Mouse (Mus musculus): ENCODE data around the gene Ankzf1. TPM values are rescaled to one million over a fixed set of nuclear protein-coding genes. Genes with fewer than 3 reads are reported as not detected.

The Ankzf1 gene
- polyA plus RNA-seq, 1 experiment from 2014 or later: 24.7 TPM

DNA sequence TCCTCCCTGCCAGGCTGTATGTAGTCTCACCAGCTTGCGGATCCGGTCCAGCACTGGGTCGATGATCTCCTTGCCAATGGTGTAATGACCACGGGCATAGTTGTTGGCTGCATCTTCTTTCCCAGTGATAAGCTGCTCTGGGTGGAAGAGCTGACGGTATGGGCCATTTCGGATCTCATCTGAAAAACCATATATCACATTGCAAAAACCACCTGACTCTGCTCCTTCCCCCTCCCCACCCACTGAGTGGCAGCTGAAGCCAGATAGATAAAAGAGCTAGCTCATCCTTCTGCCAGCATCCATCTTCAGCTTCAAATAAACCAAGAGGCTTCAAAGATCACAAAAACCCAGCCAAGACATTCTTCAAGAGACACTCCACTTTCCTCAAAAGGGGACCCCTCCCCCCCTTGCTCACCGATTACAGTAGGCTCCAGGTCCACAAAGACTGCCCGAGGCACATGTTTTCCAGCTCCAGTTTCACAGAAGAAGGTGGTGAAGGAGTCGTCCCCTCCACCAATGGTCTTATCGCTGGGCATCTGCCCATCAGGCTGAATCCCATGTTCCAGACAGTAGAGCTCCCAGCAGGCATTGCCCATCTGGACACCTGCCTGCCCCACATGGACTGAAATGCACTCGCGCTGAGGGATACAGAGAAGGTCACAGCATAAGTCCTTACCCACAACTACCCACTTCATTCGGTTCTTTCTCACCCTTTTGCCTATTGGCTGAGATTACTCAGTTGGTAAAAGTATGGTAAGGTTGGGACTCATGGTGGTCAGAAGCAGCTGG, 25.0 kb downstream of the Ankzf1 start:
- peaks cover 13% of the 10 kb centered on the region for H3K27me3 ChIP-seq (replicated peaks)
- H3K36me3 ChIP-seq: peaks cover 17% of the 10 kb centered on the region
- 69% methylated on average over 13 of the region's 13 CpGs for WGBS
- no peak overlapping the region for H3K9ac ChIP-seq
- H3K4me2 ChIP-seq: peak overlapping the region; percentile 98
- ATAC-seq (ENCODE audit: insufficient read depth, low FRiP score, low read depth): no peak; the same call in 1 of the 2 replicates
- H3K4me1 ChIP-seq: peaks cover 28% of the 10 kb centered on the region
- peak overlapping the region; percentile 56 for H3K4me3 ChIP-seq (replicated peaks)
- no peaks in the 10 kb centered on the region for H3K9me3 ChIP-seq
- no peak overlapping the region for H3K27ac ChIP-seq

DNA sequence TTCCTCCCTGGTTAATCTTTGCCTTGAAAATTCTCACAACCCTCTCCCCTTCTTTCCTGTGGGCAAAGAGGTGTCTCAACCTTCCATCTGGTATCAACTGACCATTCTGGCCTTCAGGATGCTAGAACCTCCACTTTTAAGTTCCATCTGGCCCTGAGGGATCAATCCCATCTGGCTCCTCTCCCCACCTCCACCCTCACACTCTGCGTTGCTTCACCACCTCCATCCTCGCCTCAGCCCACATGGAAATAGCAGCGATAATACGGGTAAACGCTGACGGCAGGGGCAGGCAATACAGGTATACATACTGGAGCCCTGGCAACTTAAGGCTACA, 25.9 kb downstream of the Ankzf1 start:
- 2% methylated on average over 6 of the region's 6 CpGs for WGBS
- peak overlapping the region; percentile 63 for H3K27ac ChIP-seq
- H3K4me1 ChIP-seq: peaks cover 20% of the 10 kb centered on the region
- 0 out of 2 replicates have a peak overlapping the region, but pooled peaks have one; percentile 35 for H3K9ac ChIP-seq
- peak overlapping the region; percentile 56 for H3K4me3 ChIP-seq (replicated peaks)
- no peaks in the 10 kb centered on the region for H3K9me3 ChIP-seq
- peaks cover 17% of the 10 kb centered on the region for H3K27me3 ChIP-seq (replicated peaks)
- peak overlapping the region; percentile 98 for H3K4me2 ChIP-seq
- ATAC-seq (ENCODE audit: insufficient read depth, low FRiP score, low read depth): no peak
- H3K36me3 ChIP-seq: peaks cover 11% of the 10 kb centered on the region

DNA sequence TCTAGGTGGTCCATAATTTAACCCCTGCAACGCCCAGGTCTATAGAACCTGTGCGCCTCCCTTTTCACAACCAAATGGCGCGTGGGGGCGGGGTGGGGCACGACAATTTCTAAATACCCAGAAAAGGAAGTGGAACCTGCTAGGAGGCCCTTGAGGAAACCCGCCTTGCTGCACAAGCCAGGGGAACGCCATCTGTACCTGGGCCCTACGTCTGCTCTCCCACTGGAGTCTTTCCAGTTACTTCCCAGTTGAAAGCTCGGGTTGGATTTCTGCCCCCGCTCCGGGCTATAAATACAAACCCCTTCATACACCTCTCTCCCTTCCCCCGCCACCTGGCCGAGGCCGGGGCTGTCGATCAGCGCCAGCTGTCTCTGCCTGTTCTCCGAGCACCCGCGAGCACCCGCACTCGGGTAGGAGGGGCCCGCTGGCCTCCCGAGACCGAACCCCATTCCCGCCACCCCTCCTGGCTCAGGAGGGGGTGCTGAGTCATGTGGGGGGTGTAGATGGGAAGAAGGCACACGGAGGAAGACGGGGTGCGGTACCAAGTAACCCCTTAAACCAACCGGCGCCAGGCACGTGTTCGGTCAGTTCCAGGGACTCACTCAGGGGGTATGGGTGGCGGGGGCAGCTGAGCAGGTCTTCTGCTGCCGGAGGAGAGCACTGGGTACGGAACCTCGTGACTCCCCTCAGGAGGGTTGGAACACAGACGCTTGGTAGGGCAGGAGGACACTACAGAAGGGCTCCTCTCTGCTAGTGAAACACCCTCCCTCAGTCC, 26.5 kb downstream of the Ankzf1 start:
- peaks cover 17% of the 10 kb centered on the region for H3K27me3 ChIP-seq (replicated peaks)
- peak overlapping the region; percentile 56 for H3K4me3 ChIP-seq (replicated peaks)
- peak overlapping the region; percentile 35 for H3K9ac ChIP-seq
- under 1% methylated on average over 38 of the region's 38 CpGs for WGBS
- H3K27ac ChIP-seq: peak overlapping the region; percentile 63
- H3K4me2 ChIP-seq: peak overlapping the region; percentile 98
- H3K36me3 ChIP-seq: peaks cover 9% of the 10 kb centered on the region; the same call in 1 of the 2 replicates
- H3K9me3 ChIP-seq: no peaks in the 10 kb centered on the region
- peak; percentile 12 for ATAC-seq (ENCODE audit: insufficient read depth, low FRiP score, low read depth)
- peaks cover 17% of the 10 kb centered on the region for H3K4me1 ChIP-seq

DNA sequence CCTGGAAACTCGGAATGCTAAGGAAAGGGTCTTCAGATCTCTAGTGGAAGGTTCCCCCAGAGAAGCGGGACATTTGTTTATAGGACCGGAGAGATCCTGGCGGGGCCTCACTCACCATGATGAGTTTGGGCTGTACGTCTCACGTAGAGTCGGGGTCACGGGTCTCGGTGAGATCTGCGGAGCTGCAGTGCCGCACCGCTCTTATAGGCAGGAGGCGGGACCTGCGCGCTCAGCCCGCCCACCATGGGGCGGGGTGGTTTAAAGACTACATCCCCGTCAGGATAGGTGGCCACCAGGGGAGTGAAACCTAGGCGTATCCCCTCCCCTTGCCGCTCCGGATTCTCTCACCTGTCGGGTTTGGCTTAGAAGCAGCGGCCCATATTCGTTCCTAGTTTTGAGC, 27.1 kb downstream of the Ankzf1 start:
- under 1% methylated on average over 24 of the region's 24 CpGs for WGBS
- ATAC-seq (ENCODE audit: insufficient read depth, low FRiP score, low read depth): peak; percentile 90
- H3K36me3 ChIP-seq: 0 out of 2 replicates have a peak, but pooled peaks cover 3% of the 10 kb centered on the region
- H3K4me3 ChIP-seq (replicated peaks): peak overlapping the region; percentile 56
- H3K4me1 ChIP-seq: peaks cover 12% of the 10 kb centered on the region
- peak overlapping the region; percentile 98 for H3K4me2 ChIP-seq
- peak overlapping the region; percentile 35 for H3K9ac ChIP-seq
- H3K27ac ChIP-seq: peak overlapping the region; percentile 63
- H3K9me3 ChIP-seq: no peaks in the 10 kb centered on the region
- peaks cover 17% of the 10 kb centered on the region for H3K27me3 ChIP-seq (replicated peaks)

DNA sequence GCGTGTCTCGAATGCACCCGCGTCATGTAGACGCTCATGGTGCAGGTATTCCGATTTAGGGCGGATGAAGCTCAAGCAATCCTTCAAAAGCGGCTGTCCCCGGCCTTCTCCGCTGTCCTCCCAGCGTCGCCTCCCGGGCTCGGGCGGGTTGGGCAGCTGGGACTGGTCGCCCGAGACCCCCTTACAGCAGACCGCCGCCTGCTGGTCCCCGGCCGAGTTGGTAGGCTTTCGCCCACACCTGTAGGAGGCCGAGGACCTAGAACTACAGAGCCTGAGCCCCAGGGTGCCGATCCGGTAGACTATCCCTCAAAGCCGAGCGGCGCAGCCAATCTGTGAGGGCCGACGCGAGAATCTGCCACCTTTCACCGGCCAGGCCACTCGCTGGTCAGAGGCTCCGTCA, 27.6 kb downstream of the Ankzf1 start, which contains the start of gene Tuba4a:
Gene Tuba4a (minus strand): TSS at position 335 of the 400 bp plus-strand sequence.
- H3K36me3 ChIP-seq: 0 out of 2 replicates have a peak, but pooled peaks cover 3% of the 10 kb centered on the region
- ATAC-seq (ENCODE audit: insufficient read depth, low FRiP score, low read depth): no peak
- H3K9ac ChIP-seq: peak within 1 kb of the TSS; percentile 35
- peak within 1 kb of the TSS; percentile 98 for H3K4me2 ChIP-seq
- H3K9me3 ChIP-seq: no peaks in the 10 kb centered on the region
- peaks cover 12% of the 10 kb centered on the region for H3K4me1 ChIP-seq
- H3K4me3 ChIP-seq (replicated peaks): peak within 1 kb of the TSS; percentile 56
- H3K27ac ChIP-seq: peak within 1 kb of the TSS; percentile 63
- peaks cover 17% of the 10 kb centered on the region for H3K27me3 ChIP-seq (replicated peaks)
- WGBS: under 1% methylated on average over 34 of the region's 34 CpGs

DNA sequence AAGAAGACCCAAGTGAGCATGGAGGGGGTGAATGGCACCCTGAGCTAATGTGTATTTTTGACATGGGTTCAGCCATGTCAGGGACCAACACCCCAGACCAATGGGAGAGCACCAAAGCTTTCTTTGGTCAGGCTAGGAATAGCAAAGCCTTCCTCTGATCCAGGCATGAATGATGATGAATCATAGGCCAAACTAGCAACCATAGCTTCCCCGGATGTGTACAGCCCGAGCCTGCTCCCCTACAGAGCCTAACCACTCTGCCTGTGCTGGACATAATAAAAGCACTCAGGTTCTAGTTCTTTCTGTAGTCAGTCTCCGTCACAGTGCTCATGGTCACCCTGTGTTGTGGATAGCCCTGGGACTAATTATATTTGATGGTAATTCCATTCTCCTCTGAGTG, 29.6 kb downstream of the Ankzf1 start:
- no peak for ATAC-seq (ENCODE audit: insufficient read depth, low FRiP score, low read depth)
- Histone ChIP-seq H3K4me3 (replicated peaks) (no peak overlapping the region), H3K27ac (no peak overlapping the region), H3K9me3 (no peaks in the 10 kb centered on the region), H3K27me3 (replicated peaks) (peaks cover 17% of the 10 kb centered on the region), H3K4me2 (no peak overlapping the region), H3K36me3 (no peaks in the 10 kb centered on the region), H3K9ac (no peak overlapping the region), H3K4me1 (peaks cover 10% of the 10 kb centered on the region)
- 74% methylated on average over 3 of the region's 3 CpGs for WGBS

DNA sequence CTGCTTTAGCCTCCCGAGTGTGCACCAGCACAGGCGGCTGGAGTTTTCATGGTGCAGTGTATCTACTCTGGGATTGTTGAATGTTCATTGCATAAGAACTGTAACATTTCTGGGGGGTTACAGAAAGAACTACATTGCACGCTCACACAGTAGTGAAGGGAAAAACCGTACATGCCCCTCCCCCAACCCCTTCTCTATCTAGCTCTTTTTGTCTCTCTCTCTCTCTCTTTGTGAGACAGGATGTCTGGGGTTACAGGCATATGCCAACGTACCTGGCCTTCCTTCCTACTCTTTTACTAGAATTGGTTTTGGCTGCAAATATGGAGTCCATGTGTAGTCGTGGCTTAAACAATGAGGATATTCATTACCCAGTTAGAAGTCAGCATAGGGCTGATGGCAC, 31.0 kb downstream of the Ankzf1 start:
- no peak for ATAC-seq (ENCODE audit: insufficient read depth, low FRiP score, low read depth)
- Histone ChIP-seq H3K27me3 (replicated peaks) (peaks cover 17% of the 10 kb centered on the region), H3K4me2 (no peak overlapping the region), H3K9me3 (no peaks in the 10 kb centered on the region), H3K4me3 (replicated peaks) (no peak overlapping the region), H3K4me1 (peaks cover 10% of the 10 kb centered on the region), H3K36me3 (no peaks in the 10 kb centered on the region), H3K9ac (no peak overlapping the region), H3K27ac (no peak overlapping the region)
- 77% methylated on average over 6 of the region's 6 CpGs for WGBS

DNA sequence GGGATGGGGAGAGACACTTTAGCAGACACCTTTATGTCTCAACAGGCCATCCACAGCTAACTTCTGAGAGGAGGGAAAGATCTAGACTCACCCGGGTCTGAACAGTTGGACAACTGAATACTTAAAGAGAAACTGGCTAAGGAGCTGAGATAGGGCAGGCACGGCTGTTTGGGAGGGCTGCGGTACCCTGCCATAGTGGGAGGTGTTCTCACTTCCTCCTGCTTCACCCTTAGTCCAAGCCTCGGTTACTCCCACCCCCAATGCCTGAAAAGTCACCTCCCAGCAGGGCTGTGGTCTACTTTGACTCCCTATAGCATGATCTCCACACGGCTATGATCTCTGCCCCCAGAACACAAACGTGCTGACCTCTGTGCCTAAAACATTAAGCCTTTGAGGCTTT, 31.6 kb downstream of the Ankzf1 start:
- Histone ChIP-seq H3K4me2 (no peak overlapping the region), H3K9ac (no peak overlapping the region), H3K9me3 (no peaks in the 10 kb centered on the region), H3K27me3 (replicated peaks) (peaks cover 17% of the 10 kb centered on the region), H3K36me3 (no peaks in the 10 kb centered on the region), H3K4me1 (peaks cover 6% of the 10 kb centered on the region), H3K4me3 (replicated peaks) (no peak overlapping the region), H3K27ac (no peak overlapping the region)
- no peak for ATAC-seq (ENCODE audit: insufficient read depth, low FRiP score, low read depth)
- 57% methylated on average over 6 of the region's 6 CpGs for WGBS

DNA sequence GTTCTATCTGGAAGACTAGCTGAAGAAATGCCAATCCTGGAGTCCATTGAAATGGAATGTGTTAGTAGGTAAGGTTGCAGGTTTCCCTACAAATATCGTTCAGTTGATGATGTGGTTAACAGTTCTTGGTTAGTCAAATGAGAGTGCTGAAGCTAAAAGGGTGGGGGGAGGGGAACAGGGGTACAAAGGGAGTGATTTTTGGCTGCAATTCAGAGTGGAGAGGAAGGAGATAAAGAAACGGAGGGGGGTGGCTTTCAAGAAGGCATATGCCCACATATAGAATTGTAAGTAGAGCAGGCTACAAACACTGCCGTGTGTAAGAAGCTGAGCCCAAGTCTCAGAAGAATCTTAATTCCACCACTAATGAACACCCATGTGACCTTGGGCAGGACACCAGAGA, 33.5 kb downstream of the Ankzf1 start:
- no peaks in the 10 kb centered on the region for H3K9me3 ChIP-seq
- H3K27me3 ChIP-seq (replicated peaks): peaks cover 9% of the 10 kb centered on the region
- 60% methylated on average over 3 of the region's 3 CpGs for WGBS
- no peak overlapping the region for H3K27ac ChIP-seq
- no peak overlapping the region for H3K4me2 ChIP-seq
- no peaks in the 10 kb centered on the region for H3K36me3 ChIP-seq
- H3K9ac ChIP-seq: no peak overlapping the region
- H3K4me3 ChIP-seq (replicated peaks): no peak overlapping the region
- no peak for ATAC-seq (ENCODE audit: insufficient read depth, low FRiP score, low read depth)
- no peaks in the 10 kb centered on the region for H3K4me1 ChIP-seq

DNA sequence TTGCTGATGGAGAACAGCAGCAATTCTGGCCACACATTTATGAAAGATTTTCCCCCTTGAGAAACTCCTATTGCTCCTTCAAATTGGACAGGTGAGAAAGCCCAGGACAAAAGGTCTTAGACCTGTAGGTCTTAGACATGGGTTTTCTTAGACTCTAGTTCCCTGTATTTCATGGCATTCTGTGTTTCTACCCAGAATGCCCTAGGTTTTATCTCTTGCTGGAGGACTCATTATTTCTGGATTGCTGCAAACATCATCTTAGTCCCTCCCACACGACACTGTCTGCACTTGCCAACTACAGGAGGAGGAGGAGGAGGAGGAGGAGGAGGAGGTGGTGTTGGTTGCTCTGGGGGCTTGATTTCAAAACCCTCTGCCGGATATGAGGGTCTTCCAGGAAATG, 34.2 kb downstream of the Ankzf1 start:
- H3K4me2 ChIP-seq: no peak overlapping the region
- WGBS: 65% methylated on average over 2 of the region's 2 CpGs

DNA sequence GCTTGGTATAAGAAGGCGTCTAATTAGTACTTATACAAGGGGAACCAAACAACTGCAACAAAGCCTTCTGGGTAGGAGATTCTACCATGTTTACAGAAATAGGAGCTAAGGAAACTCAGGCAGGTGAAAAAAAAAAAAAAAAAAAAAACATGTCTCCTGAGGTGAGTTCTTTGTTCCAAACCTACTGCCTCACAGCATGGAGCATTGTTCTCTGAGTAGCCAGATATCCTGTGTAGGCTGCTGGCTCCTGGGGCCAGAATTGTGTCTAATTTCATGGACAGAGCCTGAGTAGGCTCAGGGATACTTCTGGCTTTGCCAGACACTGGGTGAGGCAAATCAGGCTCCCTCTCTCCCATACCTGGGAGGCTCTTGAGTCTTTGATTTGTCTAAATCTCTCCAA, 35.7 kb downstream of the Ankzf1 start:
- no peak overlapping the region for H3K27ac ChIP-seq
- no peak for ATAC-seq (ENCODE audit: insufficient read depth, low FRiP score, low read depth)
- WGBS: 73% methylated on average over 1 of the region's 1 CpGs
- no peaks in the 10 kb centered on the region for H3K36me3 ChIP-seq
- no peaks in the 10 kb centered on the region for H3K9me3 ChIP-seq
- no peak overlapping the region for H3K4me2 ChIP-seq
- H3K4me1 ChIP-seq: no peaks in the 10 kb centered on the region
- no peak overlapping the region for H3K9ac ChIP-seq
- no peak overlapping the region for H3K4me3 ChIP-seq (replicated peaks)
- H3K27me3 ChIP-seq (replicated peaks): no peaks in the 10 kb centered on the region

More for the DNA sequence above, 34.2 kb downstream of the Ankzf1 start:
- ATAC-seq (ENCODE audit: insufficient read depth, low FRiP score, low read depth): no peak
- Histone ChIP-seq H3K9ac (no peak overlapping the region), H3K27me3 (replicated peaks) (peaks cover 4% of the 10 kb centered on the region; the same call in 1 of the 2 replicates), H3K4me3 (replicated peaks) (no peak overlapping the region), H3K36me3 (no peaks in the 10 kb centered on the region), H3K9me3 (no peaks in the 10 kb centered on the region), H3K27ac (no peak overlapping the region), H3K4me1 (no peaks in the 10 kb centered on the region)

DNA sequence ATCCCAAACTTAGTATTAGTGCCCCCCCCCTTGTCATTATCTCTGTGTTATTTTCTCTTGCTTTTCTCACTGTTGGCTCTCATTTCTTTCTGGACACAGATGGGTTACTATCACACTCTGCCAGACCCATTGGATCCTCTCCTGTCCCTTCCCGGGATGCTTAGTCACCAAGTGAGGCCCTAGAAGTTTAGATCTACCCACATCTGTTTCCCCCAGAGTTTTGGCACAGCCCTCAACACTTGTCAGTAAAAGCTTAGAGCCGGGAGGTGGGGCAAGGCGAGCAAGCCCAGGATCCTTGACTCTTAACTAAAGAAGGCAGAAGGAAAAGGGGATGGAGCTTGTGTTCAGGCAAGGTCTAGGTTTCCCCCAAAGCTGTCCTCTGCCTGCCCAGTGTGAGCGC, 37.2 kb downstream of the Ankzf1 start:
- Histone ChIP-seq H3K4me2 (no peak overlapping the region), H3K4me3 (replicated peaks) (no peak overlapping the region), H3K9me3 (no peaks in the 10 kb centered on the region), H3K27ac (no peak overlapping the region), H3K27me3 (replicated peaks) (no peaks in the 10 kb centered on the region), H3K9ac (no peak overlapping the region), H3K4me1 (no peaks in the 10 kb centered on the region), H3K36me3 (no peaks in the 10 kb centered on the region)
- no peak for ATAC-seq (ENCODE audit: insufficient read depth, low FRiP score, low read depth)
- WGBS: 66% methylated on average over 4 of the region's 4 CpGs

Data from stomach, embryonic 15.5 days (tissue).